Mouse (Mus musculus): ENCODE data around the gene Bri3bp.

DNA sequence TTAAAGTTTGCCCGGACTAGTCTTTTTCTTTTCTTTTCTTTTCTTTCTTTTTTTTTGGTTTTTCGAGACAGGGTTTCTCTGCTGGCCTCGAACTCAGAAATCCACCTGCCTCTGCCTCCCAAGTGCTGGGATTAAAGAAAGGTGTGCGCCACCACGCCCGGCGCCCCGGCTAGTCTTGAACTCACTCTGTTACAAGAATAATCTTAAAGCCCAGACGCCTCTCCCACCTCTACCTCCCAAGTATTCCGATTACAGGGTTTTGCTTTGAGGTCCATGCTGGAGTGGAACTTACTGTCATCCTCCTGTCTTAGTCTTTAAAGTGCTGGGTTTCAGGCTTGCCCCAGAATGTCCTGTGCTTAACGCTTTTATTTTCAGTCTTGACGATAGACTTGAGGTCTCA, 33.7 kb downstream of the Bri3bp start:
- TF ChIP-seq CTCF (IDR thresholded peaks at IDR 0.05; ENCODE audit: low read depth) (no peak), EP300 (IDR thresholded peaks at IDR 0.05; ENCODE audit: low read depth) (no peak)
